Mouse (Mus musculus) layer of hippocampus, adult 11-12 months (tissue): ENCODE results near the gene Pkp1.

Experiments
- DNase-seq: peaks from one replicate; pipeline ENCODE4 v3.0.0; 2022; ENCODE audit warnings: low spot score

Gene Pkp1

GRCm38 (mm10) chr1:135821780-135822179, 97.2 kb downstream of the Pkp1 start:
- DNase-seq: no peak
